Mouse (Mus musculus): ENCODE measurements around the gene Cpe. TPM values are rescaled to one million over a fixed set of nuclear protein-coding genes. Genes with fewer than 3 reads are reported as not detected.
A peak's percentile ranks its signal among the peaks of the same experiment; 100 is the strongest.

Cpe gene
- polyA plus RNA-seq, 1 experiment from 2014 or later = 426 TPM

GRCm38 (mm10) chr8:64646421-64646820 lies 46.4 kb downstream of the Cpe start:
- WGBS = 97% methylated on average over 5 of the region's 5 CpGs
- H3K4me2 ChIP-seq (replicated peaks) = no peak overlapping the region

DNA sequence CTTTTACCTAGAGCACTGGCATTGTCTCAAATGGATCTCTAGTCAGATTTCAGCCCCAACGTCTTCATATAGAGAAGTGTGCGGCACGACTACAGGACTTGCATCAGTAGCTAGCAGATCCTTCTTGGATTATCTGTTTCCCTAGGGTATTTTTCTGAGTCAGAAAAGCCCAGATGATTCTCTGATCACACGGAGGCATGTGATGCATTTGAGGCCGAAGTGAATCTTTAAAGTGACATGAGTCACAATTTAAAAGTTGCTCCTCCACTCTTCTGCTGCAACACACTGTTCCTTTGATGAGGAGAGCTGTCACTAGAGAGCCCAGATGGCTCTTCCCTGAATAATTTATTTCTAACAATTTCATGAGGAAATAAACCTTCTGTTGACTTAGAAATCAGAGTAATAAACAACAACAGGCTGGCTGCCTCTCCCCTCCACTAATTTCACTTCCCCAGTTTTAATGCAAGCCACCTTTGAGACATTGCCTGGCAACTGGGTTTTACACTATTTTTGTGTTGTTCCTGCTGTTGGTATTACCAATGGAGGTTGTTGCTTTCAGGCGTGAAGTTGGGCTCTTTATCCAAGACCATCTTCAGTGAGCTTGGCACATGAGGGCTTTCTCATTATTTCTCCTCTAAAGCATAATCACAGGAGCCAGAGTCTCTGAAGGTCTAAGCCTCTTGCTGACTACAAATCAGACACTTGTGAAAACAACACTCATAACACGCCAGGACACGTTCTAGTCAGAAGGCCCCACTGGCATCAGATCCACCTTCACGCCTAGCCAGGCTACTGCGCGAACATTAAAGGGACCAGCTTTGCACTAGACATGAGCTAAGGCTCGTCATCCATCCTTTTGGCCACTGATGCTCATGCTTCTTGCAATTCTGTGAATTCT lies 48.5 kb downstream of the Cpe start:
- Histone ChIP-seq H3K4me2 (replicated peaks) (no peak overlapping the region), H3K4me3 (no peak overlapping the region), H3K9me3 (no peaks in the 10 kb centered on the region), H3K9ac (replicated peaks) (no peak overlapping the region), H3K4me1 (peaks cover 8% of the 10 kb centered on the region; the same call in 1 of the 2 replicates), H3K27ac (replicated peaks) (no peak overlapping the region), H3K36me3 (no peaks in the 10 kb centered on the region), H3K27me3 (no peaks in the 10 kb centered on the region)
- WGBS = 84% methylated on average over 12 of the region's 12 CpGs
- no peak for ATAC-seq (ENCODE audit: low FRiP score, low read depth)

More at GRCm38 (mm10) chr8:64646421-64646820, 46.4 kb downstream of the Cpe start:
- no peaks in the 10 kb centered on the region for H3K27me3 ChIP-seq
- no peaks in the 10 kb centered on the region for H3K36me3 ChIP-seq
- H3K4me3 ChIP-seq = no peak overlapping the region
- no peaks in the 10 kb centered on the region for H3K9me3 ChIP-seq
- no peak overlapping the region for H3K9ac ChIP-seq (replicated peaks)
- no peaks in the 10 kb centered on the region for H3K4me1 ChIP-seq
- no peak overlapping the region for H3K27ac ChIP-seq (replicated peaks)
- ATAC-seq (ENCODE audit: low FRiP score, low read depth) = no peak

DNA sequence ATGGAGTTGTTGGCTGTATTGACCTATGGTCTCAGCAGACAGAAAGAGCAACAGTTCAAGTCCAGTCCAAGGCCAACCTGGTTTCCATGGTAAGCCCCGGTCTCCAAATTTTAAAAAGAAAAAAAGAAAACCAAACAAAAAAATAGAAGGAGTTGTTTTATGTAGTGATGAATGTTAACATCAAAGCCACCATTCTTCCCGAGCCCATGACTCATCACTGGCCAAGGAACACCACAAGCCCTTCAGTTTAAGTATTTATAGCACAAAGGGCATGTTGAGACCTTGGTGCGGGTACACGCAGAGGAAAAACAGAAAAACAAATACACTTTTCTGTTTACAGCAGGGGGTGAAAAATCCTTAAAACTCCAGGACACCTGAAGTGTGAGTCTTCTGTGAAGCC lies 49.5 kb downstream of the Cpe start:
- ATAC-seq (ENCODE audit: low FRiP score, low read depth) = no peak
- Histone ChIP-seq H3K27ac (replicated peaks) (no peak overlapping the region), H3K9ac (replicated peaks) (no peak overlapping the region), H3K9me3 (no peaks in the 10 kb centered on the region), H3K36me3 (no peaks in the 10 kb centered on the region), H3K27me3 (no peaks in the 10 kb centered on the region), H3K4me2 (replicated peaks) (no peak overlapping the region), H3K4me3 (no peak overlapping the region), H3K4me1 (peaks cover 8% of the 10 kb centered on the region; the same call in 1 of the 2 replicates)
- WGBS = 91% methylated on average over 4 of the region's 4 CpGs

- Histone ChIP-seq H3K36me3 (no peaks in the 10 kb centered on the region), H3K4me3 (no peak overlapping the region), H3K27me3 (no peaks in the 10 kb centered on the region), H3K4me1 (peaks cover 8% of the 10 kb centered on the region; the same call in 1 of the 2 replicates), H3K27ac (replicated peaks) (no peak overlapping the region), H3K9me3 (no peaks in the 10 kb centered on the region), H3K4me2 (replicated peaks) (no peak overlapping the region), H3K9ac (replicated peaks) (no peak overlapping the region)
- WGBS = 95% methylated on average over 3 of the region's 3 CpGs
- ATAC-seq (ENCODE audit: low FRiP score, low read depth) = no peak
Measured at GRCm38 (mm10) chr8:64642799-64643198, 50.1 kb downstream of the Cpe start.

DNA sequence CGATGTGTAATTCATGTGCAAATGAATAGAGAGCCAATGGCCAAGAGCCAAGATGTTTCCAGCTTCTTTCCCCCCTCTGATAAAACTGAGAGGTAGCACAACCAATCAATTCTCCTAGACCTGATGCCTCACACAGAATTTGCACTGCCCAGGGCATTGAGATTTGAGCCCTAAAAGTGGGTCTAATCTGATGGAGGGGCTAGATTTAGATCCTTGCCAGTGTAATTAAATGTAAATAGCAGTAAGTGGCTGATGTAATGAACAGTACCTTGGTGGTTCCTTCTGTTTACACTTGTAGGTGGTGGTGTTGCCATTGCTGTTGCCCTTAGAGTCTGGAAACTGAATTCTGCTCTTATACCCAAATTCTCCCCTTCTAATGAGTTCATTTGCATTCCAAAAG lies 52.3 kb downstream of the Cpe start:
- no peaks in the 10 kb centered on the region for H3K27me3 ChIP-seq
- no peaks in the 10 kb centered on the region for H3K36me3 ChIP-seq
- no peak overlapping the region for H3K4me3 ChIP-seq
- no peak overlapping the region for H3K4me2 ChIP-seq (replicated peaks)
- peak; percentile 47; the same call in 1 of the 2 replicates for ATAC-seq (ENCODE audit: low FRiP score, low read depth)
- H3K9ac ChIP-seq (replicated peaks) = no peak overlapping the region
- 75% methylated on average over 1 of the region's 1 CpGs for WGBS
- H3K27ac ChIP-seq (replicated peaks) = peak overlapping the region; percentile 40; the same call in 1 of the 2 replicates
- no peaks in the 10 kb centered on the region for H3K9me3 ChIP-seq
- H3K4me1 ChIP-seq = peaks cover 8% of the 10 kb centered on the region; the same call in 1 of the 2 replicates

GRCm38 (mm10) chr8:64639676-64640075 lies 53.2 kb downstream of the Cpe start:
- Histone ChIP-seq H3K9me3 (no peaks in the 10 kb centered on the region), H3K4me2 (replicated peaks) (no peak overlapping the region), H3K9ac (replicated peaks) (no peak overlapping the region), H3K27ac (replicated peaks) (no peak overlapping the region), H3K4me1 (peaks cover 8% of the 10 kb centered on the region; the same call in 1 of the 2 replicates), H3K36me3 (no peaks in the 10 kb centered on the region), H3K27me3 (no peaks in the 10 kb centered on the region), H3K4me3 (no peak overlapping the region)
- WGBS = 87% methylated on average over 5 of the region's 5 CpGs
- no peak for ATAC-seq (ENCODE audit: low FRiP score, low read depth)

GRCm38 (mm10) chr8:64634901-64635300 lies 58.0 kb downstream of the Cpe start:
- no peaks in the 10 kb centered on the region for H3K9me3 ChIP-seq
- H3K27me3 ChIP-seq = no peaks in the 10 kb centered on the region; the same call in 1 of the 2 replicates
- no peak overlapping the region for H3K9ac ChIP-seq (replicated peaks)
- no peaks in the 10 kb centered on the region for H3K4me1 ChIP-seq
- H3K4me3 ChIP-seq = no peak overlapping the region
- H3K36me3 ChIP-seq = no peaks in the 10 kb centered on the region
- no peak for ATAC-seq (ENCODE audit: low FRiP score, low read depth)
- H3K4me2 ChIP-seq (replicated peaks) = no peak overlapping the region
- H3K27ac ChIP-seq (replicated peaks) = no peak overlapping the region
- WGBS = 89% methylated on average over 3 of the region's 3 CpGs

GRCm38 (mm10) chr8:64634131-64634865 lies 58.6 kb downstream of the Cpe start:
- no peaks in the 10 kb centered on the region; the same call in 1 of the 2 replicates for H3K27me3 ChIP-seq
- H3K36me3 ChIP-seq = no peaks in the 10 kb centered on the region
- H3K27ac ChIP-seq (replicated peaks) = no peak overlapping the region
- ATAC-seq (ENCODE audit: low FRiP score, low read depth) = no peak
- H3K9ac ChIP-seq (replicated peaks) = no peak overlapping the region
- peaks cover 3% of the 10 kb centered on the region for H3K4me1 ChIP-seq
- no peak overlapping the region for H3K4me3 ChIP-seq
- no peak overlapping the region for H3K4me2 ChIP-seq (replicated peaks)
- H3K9me3 ChIP-seq = no peaks in the 10 kb centered on the region
- 54% methylated on average over 8 of the region's 8 CpGs for WGBS

DNA sequence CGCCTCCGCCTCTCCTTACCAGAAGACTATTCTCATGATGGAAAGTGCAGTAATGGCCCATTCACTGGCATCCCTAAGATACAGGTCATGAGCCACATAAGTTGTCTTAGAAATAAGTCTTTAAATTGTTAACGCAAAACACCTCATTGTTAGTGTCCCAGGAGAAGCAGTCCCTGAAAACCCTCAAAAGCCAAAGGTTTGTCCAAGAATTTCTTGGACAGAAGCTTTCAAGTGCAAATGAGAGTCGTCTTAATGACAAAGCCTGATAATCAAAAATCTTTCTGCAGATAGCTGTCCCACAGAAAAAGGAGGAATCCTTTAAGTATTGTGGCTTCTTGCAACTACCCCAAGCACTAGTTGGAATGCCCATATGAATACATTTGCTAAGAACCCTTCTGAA lies 60.7 kb downstream of the Cpe start:
- H3K4me1 ChIP-seq = peaks cover 3% of the 10 kb centered on the region
- H3K9me3 ChIP-seq = no peaks in the 10 kb centered on the region
- no peak for ATAC-seq (ENCODE audit: low FRiP score, low read depth)
- H3K4me3 ChIP-seq = no peak overlapping the region
- 0 out of 2 replicates have a peak, but pooled peaks cover 9% of the 10 kb centered on the region for H3K36me3 ChIP-seq
- H3K27me3 ChIP-seq = no peaks in the 10 kb centered on the region; the same call in 1 of the 2 replicates
- H3K27ac ChIP-seq (replicated peaks) = no peak overlapping the region
- H3K9ac ChIP-seq (replicated peaks) = no peak overlapping the region
- WGBS = 88% methylated on average over 4 of the region's 4 CpGs
- no peak overlapping the region for H3K4me2 ChIP-seq (replicated peaks)

GRCm38 (mm10) chr8:64631761-64632160 lies 61.1 kb downstream of the Cpe start:
- ATAC-seq (ENCODE audit: low FRiP score, low read depth) = no peak
- Histone ChIP-seq H3K27ac (replicated peaks) (no peak overlapping the region), H3K4me3 (no peak overlapping the region), H3K27me3 (no peaks in the 10 kb centered on the region; the same call in 1 of the 2 replicates), H3K9me3 (no peaks in the 10 kb centered on the region), H3K4me1 (peaks cover 3% of the 10 kb centered on the region), H3K36me3 (0 out of 2 replicates have a peak, but pooled peaks cover 9% of the 10 kb centered on the region), H3K4me2 (replicated peaks) (no peak overlapping the region), H3K9ac (replicated peaks) (no peak overlapping the region)
- whole genome bisulfite sequencing = 76% methylated on average over 2 of the region's 2 CpGs

DNA sequence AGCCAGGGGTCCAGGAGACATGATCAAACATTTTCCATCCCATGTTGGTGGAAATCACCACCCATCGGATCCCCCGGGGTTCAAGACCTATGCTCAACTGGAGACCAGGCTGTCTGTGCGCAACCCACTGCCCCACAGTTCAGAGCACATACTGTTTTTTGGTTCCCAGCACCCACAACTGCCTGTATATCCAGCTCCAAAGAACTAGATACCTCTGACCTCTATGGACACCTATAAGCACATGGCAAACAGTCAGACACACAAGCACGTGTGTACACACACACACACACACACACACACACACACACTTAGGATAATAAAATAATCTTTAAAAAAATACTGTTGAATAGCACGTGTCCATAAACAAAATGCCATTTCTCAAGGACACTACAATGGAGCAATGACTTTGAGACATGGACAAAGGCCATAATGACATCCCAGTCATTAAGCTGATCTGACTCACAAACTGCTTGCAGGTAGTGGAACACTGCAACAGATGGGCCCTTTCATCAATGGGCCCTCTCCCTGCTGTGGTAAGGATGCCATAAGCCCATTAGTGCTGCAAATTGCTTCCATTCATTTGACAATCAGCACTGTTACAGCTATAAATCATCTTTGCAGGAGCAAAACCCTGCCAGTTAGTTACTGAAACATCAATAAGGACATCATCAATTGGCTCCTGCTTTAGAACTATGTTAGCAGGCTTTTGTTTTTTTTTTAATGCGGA lies 63.7 kb downstream of the Cpe start:
- no peak overlapping the region for H3K4me3 ChIP-seq
- peaks cover 13% of the 10 kb centered on the region for H3K4me1 ChIP-seq
- 0 out of 2 replicates have a peak, but pooled peaks cover 9% of the 10 kb centered on the region for H3K36me3 ChIP-seq
- no peak overlapping the region for H3K27ac ChIP-seq (replicated peaks)
- no peaks in the 10 kb centered on the region for H3K9me3 ChIP-seq
- H3K4me2 ChIP-seq (replicated peaks) = no peak overlapping the region
- no peaks in the 10 kb centered on the region; the same call in 1 of the 2 replicates for H3K27me3 ChIP-seq
- no peak for ATAC-seq (ENCODE audit: low FRiP score, low read depth)
- 88% methylated on average over 6 of the region's 6 CpGs for WGBS
- no peak overlapping the region for H3K9ac ChIP-seq (replicated peaks)

Data from midbrain, embryonic 12.5 days (tissue).